Comparison of ENCODE assay signal across 8 mouse cellular contexts in the genomic region with DNA sequence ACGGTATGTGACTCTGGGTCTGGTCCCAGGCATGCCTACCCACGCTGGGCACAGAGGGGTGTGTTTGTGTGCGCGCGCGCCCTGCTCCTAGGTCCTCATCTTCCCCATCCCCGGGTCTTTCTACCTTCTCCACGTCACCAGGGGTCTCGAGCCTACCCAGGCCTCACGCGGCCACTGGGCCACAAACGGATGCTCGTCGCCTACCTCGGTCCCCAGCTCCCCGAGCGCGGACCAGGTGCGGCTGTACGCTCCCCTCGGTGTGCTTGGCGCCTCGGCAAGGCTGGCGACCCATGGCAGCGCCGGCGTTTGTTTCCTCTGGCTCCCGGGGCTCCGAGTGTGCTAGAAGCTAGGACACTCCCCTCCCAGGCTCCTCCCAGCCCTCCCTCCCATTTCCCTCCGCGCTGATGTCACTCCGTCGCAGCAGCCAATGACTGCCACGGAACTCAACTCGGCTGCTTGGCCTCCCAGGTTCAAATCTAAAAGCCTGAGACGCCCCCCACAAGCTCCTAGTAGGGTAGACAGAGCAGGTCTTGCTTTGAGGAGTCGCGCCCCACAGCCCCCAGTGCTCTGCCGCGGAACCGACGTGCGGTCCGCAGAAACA. TPM values are rescaled to one million over a fixed set of nuclear protein-coding genes. Genes with fewer than 3 reads are reported as not detected.
DNase-seq lines count a peak whose midpoint lies in the region; ATAC-seq and TF ChIP-seq lines count a peak whose summit lies in the region.

A gene (minus strand): TSS at position 398 of the 601 bp plus-strand sequence.

- H3K27me3 ChIP-seq in lung, embryonic 16.5 days (ENCODE audit: control insufficient read depth, insufficient read depth, low read depth, low read length): no peaks in the 10 kb centered on the region
- H3K27me3 ChIP-seq in thymus, adult 2 months (ENCODE audit: control insufficient read depth, insufficient read depth, low read length): no peaks in the 10 kb centered on the region

- peak; percentile 82 for TF ChIP-seq POLR2A in thymus, adult 2 months (IDR thresholded peaks at IDR 0.05; ENCODE audit: control insufficient read depth, extremely low read depth, insufficient read depth, low read length, poor library complexity)

- H3K4me3 ChIP-seq in lung, embryonic 16.5 days (ENCODE audit: low read length): peak within 1 kb of the TSS; percentile 90
- peak within 1 kb of the TSS; percentile 82 for H3K4me3 ChIP-seq in thymus, adult 2 months (ENCODE audit: control insufficient read depth, insufficient read depth, low read length)

- peak; percentile 13; the same call in 1 of the 2 replicates for TF ChIP-seq CTCF in thymus, adult 2 months (IDR thresholded peaks at IDR 0.05; ENCODE audit: borderline replicate concordance, control insufficient read depth, extremely low read depth, insufficient read depth, low read length, poor library complexity)

- peak; percentile 96 for DNase-seq in Muller cell, postnatal 12 days (ENCODE audit: inconsistent ontology term)
- DNase-seq in cerebellum, adult 9-10 months: peak; percentile 47
- peak; percentile 37 for DNase-seq in layer of hippocampus, adult 9-10 months (ENCODE audit: low spot score)
- DNase-seq in ovary, adult 18-20 months (ENCODE audit: low spot score): peak; percentile 78
- DNase-seq in thymus, adult 2 months: peak; percentile 83

- peak within 1 kb of the TSS; percentile 88 for H3K4me2 ChIP-seq in lung, embryonic 16.5 days (ENCODE audit: low read depth, low read length)

- H3K36me3 ChIP-seq in lung, embryonic 16.5 days (ENCODE audit: control insufficient read depth, insufficient read depth, low read length): peaks cover 2% of the 10 kb centered on the region
- H3K36me3 ChIP-seq in thymus, adult 2 months (ENCODE audit: control insufficient read depth, insufficient read depth, low read length): no peaks in the 10 kb centered on the region

- H3K4me1 ChIP-seq in lung, embryonic 16.5 days (replicated peaks; ENCODE audit: control insufficient read depth, insufficient read depth, low read length): peaks cover 32% of the 10 kb centered on the region
- H3K4me1 ChIP-seq in thymus, adult 2 months (replicated peaks; ENCODE audit: control insufficient read depth, insufficient read depth, low read length): peaks cover 44% of the 10 kb centered on the region

- peak within 1 kb of the TSS; percentile 99 for H3K27ac ChIP-seq in lung, embryonic 16.5 days (ENCODE audit: low read length)
- peak within 1 kb of the TSS; percentile 27; the same call in 1 of the 2 replicates for H3K27ac ChIP-seq in thymus, adult 2 months (ENCODE audit: control insufficient read depth, insufficient read depth, low read length)

- peak within 1 kb of the TSS; percentile 93 for H3K9ac ChIP-seq in lung, embryonic 16.5 days (ENCODE audit: low read length)

- whole genome bisulfite sequencing in lung, embryonic 16.5 days: under 1% methylated on average over 44 of the region's 44 CpGs
- under 1% methylated on average over 44 of the region's 44 CpGs for WGBS in thymus, adult 2 months

- no peaks in the 10 kb centered on the region for H3K9me3 ChIP-seq in lung, embryonic 16.5 days (ENCODE audit: control insufficient read depth, low read length)

- peak; percentile 93 for ATAC-seq in frontal cortex, adult (ENCODE audit: low TSS enrichment)
- peak; percentile 66 to 79 for ATAC-seq in hematopoietic stem cell, adult 5-6 weeks (replicated peaks in 1 of 2; ENCODE audit: insufficient read depth in 1 of 2, low FRiP score in 2 of 2, low TSS enrichment in 1 of 2, low read depth in 1 of 2, poor library complexity in 2 of 2, severe bottlenecking in 2 of 2)
- ATAC-seq in lung, embryonic 16.5 days (ENCODE audit: low read depth): peak; percentile 83

RNA-seq across cellular contexts. Expression of the gene that starts here (rescaled TPM):
- total RNA-seq in hematopoietic stem cell, adult 5-6 weeks (2017): 6.1 and 7.9 TPM in 2 replicates
- 129 and 130 TPM in 2 replicates for polyA plus RNA-seq in lung, embryonic 16.5 days (2015; fragmentation: Nextera tagmentation; extraction: Ambion mirVana)
- 28.7 and 32.8 TPM in 2 replicates for polyA plus RNA-seq in thymus, adult 2 months (2012; rRNA removed)

Comparison
In these comparisons a context has a peak if more than half of its experiments do, and no peak if none do; other contexts are left out.
1. Peak in every context shown above with its lines: DNase-seq, ATAC-seq, H3K4me3 ChIP-seq and H3K27ac ChIP-seq.
2. DNase-seq: peak in every context shown above with its lines; median percentile 96 in Muller cell, postnatal 12 days; 83 in thymus, adult 2 months; 78 in ovary, adult 18-20 months; 47 in cerebellum, adult 9-10 months; 37 in layer of hippocampus, adult 9-10 months.